Mouse (Mus musculus): ENCODE data around the gene Lrrc8c. TPM values are rescaled to one million over a fixed set of nuclear protein-coding genes. Genes with fewer than 3 reads are reported as not detected.

Gene Lrrc8c
- polyA plus RNA-seq, 1 experiment: 7.1 TPM

- no peak overlapping the region for H3K4me3 ChIP-seq (ENCODE audit: insufficient read depth, poor library complexity, severe bottlenecking)
- no peaks in the 10 kb centered on the region for H3K27me3 ChIP-seq (ENCODE audit: control insufficient read depth, insufficient read depth, insufficient read length)
- no peaks in the 10 kb centered on the region for H3K36me3 ChIP-seq (ENCODE audit: control insufficient read depth, insufficient read depth)
- no peak overlapping the region for H3ac ChIP-seq (ENCODE audit: control insufficient read depth, insufficient read length, low read depth)
- no peaks in the 10 kb centered on the region for H3K79me2 ChIP-seq (ENCODE audit: control insufficient read depth, insufficient read depth)
- no peaks in the 10 kb centered on the region for H3K79me3 ChIP-seq (ENCODE audit: low read depth)
- TF ChIP-seq CEBPB (IDR thresholded peaks at IDR 0.05; ENCODE audit: low read depth): no peak
- TF ChIP-seq MAX (IDR thresholded peaks at IDR 0.05): no peak
- TF ChIP-seq USF1 (IDR thresholded peaks at IDR 0.05; ENCODE audit: low read depth): no peak
- TF ChIP-seq MYOG (IDR thresholded peaks at IDR 0.05; ENCODE audit: control insufficient read depth, extremely low read depth, insufficient read length): no peak
- no peak for TF ChIP-seq FOSL1 (IDR thresholded peaks at IDR 0.05; ENCODE audit: insufficient read depth, low read length, poor library complexity, severe bottlenecking)
- TF ChIP-seq CTCF (IDR thresholded peaks at IDR 0.05; ENCODE audit: control insufficient read depth, insufficient read depth, insufficient read length): no peak
- no peak for TF ChIP-seq MYOD1 (IDR thresholded peaks at IDR 0.05; ENCODE audit: control insufficient read depth, insufficient read length, low read depth)
Measured at GRCm38 (mm10) chr5:105568043-105568747, 49.0 kb downstream of the Lrrc8c start.

DNA sequence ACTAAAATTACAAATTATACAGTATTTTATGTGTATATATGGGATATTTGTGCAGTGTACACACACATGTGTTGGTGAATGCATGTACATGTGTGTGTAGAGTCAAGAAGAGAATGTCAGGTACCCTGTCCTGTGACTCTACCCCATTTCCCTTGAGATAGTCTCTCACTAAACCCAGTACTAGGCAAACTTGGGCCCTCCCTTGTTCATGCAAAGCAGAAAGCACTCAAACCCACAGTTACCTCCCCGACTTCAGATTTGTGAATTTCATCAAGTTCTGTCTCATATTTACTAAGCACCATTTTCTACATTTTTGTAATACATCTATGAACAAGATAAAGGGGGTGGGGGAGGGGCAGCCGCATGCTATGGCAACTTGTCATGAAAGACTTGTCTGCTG lies 50.0 kb downstream of the Lrrc8c start:
- Histone ChIP-seq H3K79me2 (ENCODE audit: control insufficient read depth, insufficient read depth) (no peaks in the 10 kb centered on the region), H3K36me3 (ENCODE audit: control insufficient read depth, insufficient read depth) (no peaks in the 10 kb centered on the region), H3K79me3 (ENCODE audit: low read depth) (no peaks in the 10 kb centered on the region), H3K4me3 (ENCODE audit: insufficient read depth, poor library complexity, severe bottlenecking) (no peak overlapping the region), H3K27me3 (ENCODE audit: control insufficient read depth, insufficient read depth, insufficient read length) (no peaks in the 10 kb centered on the region), H3ac (ENCODE audit: control insufficient read depth, insufficient read length, low read depth) (no peak overlapping the region)
- TF ChIP-seq CEBPB (IDR thresholded peaks at IDR 0.05; ENCODE audit: low read depth): no peak
- TF ChIP-seq FOSL1 (IDR thresholded peaks at IDR 0.05; ENCODE audit: insufficient read depth, low read length, poor library complexity, severe bottlenecking): no peak
- TF ChIP-seq MAX (IDR thresholded peaks at IDR 0.05): no peak
- TF ChIP-seq USF1 (IDR thresholded peaks at IDR 0.05; ENCODE audit: low read depth): no peak
- TF ChIP-seq CTCF (IDR thresholded peaks at IDR 0.05; ENCODE audit: control insufficient read depth, insufficient read depth, insufficient read length): no peak
- TF ChIP-seq MYOG (IDR thresholded peaks at IDR 0.05; ENCODE audit: control insufficient read depth, extremely low read depth, insufficient read length): no peak
- no peak for TF ChIP-seq MYOD1 (IDR thresholded peaks at IDR 0.05; ENCODE audit: control insufficient read depth, insufficient read length, low read depth)

DNA sequence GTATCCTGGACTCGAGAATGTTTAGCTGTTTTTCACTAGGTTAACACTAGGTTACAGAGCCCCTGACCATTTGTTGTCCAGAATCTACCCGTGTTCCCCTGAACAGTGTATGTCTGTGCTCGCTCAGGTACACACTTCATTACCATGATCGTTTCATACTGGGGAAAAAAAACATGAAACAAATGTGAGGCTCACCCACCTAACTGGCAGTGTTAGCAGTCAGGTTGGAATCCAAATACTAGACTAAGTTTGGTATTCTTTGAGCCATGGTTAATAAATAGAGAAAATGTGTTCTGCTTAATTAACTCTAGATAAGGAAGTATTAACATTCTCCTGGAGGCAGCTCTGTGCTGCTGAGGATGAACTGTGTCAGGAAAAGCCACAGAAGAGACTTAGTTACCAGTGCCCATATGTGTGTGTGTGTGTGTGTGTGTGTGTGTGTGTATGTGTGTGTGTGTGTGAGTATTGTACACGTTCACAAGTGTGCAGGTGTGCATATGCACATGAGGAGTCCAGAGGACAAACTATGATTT lies 53.0 kb downstream of the Lrrc8c start:
- H3K36me3 ChIP-seq (ENCODE audit: control insufficient read depth, insufficient read depth): no peaks in the 10 kb centered on the region
- no peaks in the 10 kb centered on the region for H3K27me3 ChIP-seq (ENCODE audit: control insufficient read depth, insufficient read depth, insufficient read length)
- no peak overlapping the region for H3ac ChIP-seq (ENCODE audit: control insufficient read depth, insufficient read length, low read depth)
- H3K4me3 ChIP-seq (ENCODE audit: insufficient read depth, poor library complexity, severe bottlenecking): no peak overlapping the region
- no peaks in the 10 kb centered on the region for H3K79me2 ChIP-seq (ENCODE audit: control insufficient read depth, insufficient read depth)
- no peaks in the 10 kb centered on the region for H3K79me3 ChIP-seq (ENCODE audit: low read depth)
- TF ChIP-seq MYOD1 (IDR thresholded peaks at IDR 0.05; ENCODE audit: control insufficient read depth, insufficient read length, low read depth): no peak
- TF ChIP-seq USF1 (IDR thresholded peaks at IDR 0.05; ENCODE audit: low read depth): no peak
- TF ChIP-seq CTCF (IDR thresholded peaks at IDR 0.05; ENCODE audit: control insufficient read depth, insufficient read depth, insufficient read length): no peak
- no peak for TF ChIP-seq MYOG (IDR thresholded peaks at IDR 0.05; ENCODE audit: control insufficient read depth, extremely low read depth, insufficient read length)
- no peak for TF ChIP-seq MAX (IDR thresholded peaks at IDR 0.05)
- TF ChIP-seq CEBPB (IDR thresholded peaks at IDR 0.05; ENCODE audit: low read depth): no peak
- TF ChIP-seq FOSL1 (IDR thresholded peaks at IDR 0.05; ENCODE audit: insufficient read depth, low read length, poor library complexity, severe bottlenecking): no peak

GRCm38 (mm10) chr5:105572876-105573275 lies 53.7 kb downstream of the Lrrc8c start:
- H3K4me3 ChIP-seq (ENCODE audit: insufficient read depth, poor library complexity, severe bottlenecking): no peak overlapping the region
- no peaks in the 10 kb centered on the region for H3K27me3 ChIP-seq (ENCODE audit: control insufficient read depth, insufficient read depth, insufficient read length)
- H3K36me3 ChIP-seq (ENCODE audit: control insufficient read depth, insufficient read depth): no peaks in the 10 kb centered on the region
- H3K79me3 ChIP-seq (ENCODE audit: low read depth): no peaks in the 10 kb centered on the region
- no peak overlapping the region for H3ac ChIP-seq (ENCODE audit: control insufficient read depth, insufficient read length, low read depth)
- H3K79me2 ChIP-seq (ENCODE audit: control insufficient read depth, insufficient read depth): no peaks in the 10 kb centered on the region
- TF ChIP-seq CEBPB (IDR thresholded peaks at IDR 0.05; ENCODE audit: low read depth) (no peak), MAX (IDR thresholded peaks at IDR 0.05) (no peak), FOSL1 (IDR thresholded peaks at IDR 0.05; ENCODE audit: insufficient read depth, low read length, poor library complexity, severe bottlenecking) (no peak), MYOG (IDR thresholded peaks at IDR 0.05; ENCODE audit: control insufficient read depth, extremely low read depth, insufficient read length) (no peak), CTCF (IDR thresholded peaks at IDR 0.05; ENCODE audit: control insufficient read depth, insufficient read depth, insufficient read length) (no peak), MYOD1 (IDR thresholded peaks at IDR 0.05; ENCODE audit: control insufficient read depth, insufficient read length, low read depth) (no peak), USF1 (IDR thresholded peaks at IDR 0.05; ENCODE audit: low read depth) (no peak)

DNA sequence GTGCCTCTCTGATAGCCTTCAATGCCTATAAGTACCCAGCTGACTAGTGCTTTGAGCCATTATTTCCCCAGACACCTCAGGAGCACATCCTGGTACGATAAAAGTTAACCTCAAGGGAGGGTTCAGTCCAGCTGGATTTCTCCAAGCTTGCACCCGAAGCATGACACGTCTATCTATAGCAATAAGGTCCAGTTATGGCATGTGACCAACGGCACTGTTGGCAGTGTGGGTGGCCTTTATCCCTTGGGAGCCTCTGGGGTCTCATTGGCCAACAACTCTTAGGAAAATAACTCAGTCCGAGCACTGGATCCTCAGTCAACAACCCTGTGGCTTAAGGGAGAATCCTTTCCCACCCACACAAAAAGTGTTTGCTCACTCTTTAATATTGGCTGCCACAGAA lies 55.6 kb downstream of the Lrrc8c start:
- Histone ChIP-seq H3K79me2 (ENCODE audit: control insufficient read depth, insufficient read depth) (no peaks in the 10 kb centered on the region), H3K36me3 (ENCODE audit: control insufficient read depth, insufficient read depth) (no peaks in the 10 kb centered on the region), H3ac (ENCODE audit: control insufficient read depth, insufficient read length, low read depth) (no peak overlapping the region), H3K79me3 (ENCODE audit: low read depth) (no peaks in the 10 kb centered on the region), H3K4me3 (ENCODE audit: insufficient read depth, poor library complexity, severe bottlenecking) (no peak overlapping the region), H3K27me3 (ENCODE audit: control insufficient read depth, insufficient read depth, insufficient read length) (no peaks in the 10 kb centered on the region)
- TF ChIP-seq USF1 (IDR thresholded peaks at IDR 0.05; ENCODE audit: low read depth) (no peak), CEBPB (IDR thresholded peaks at IDR 0.05; ENCODE audit: low read depth) (no peak), MYOG (IDR thresholded peaks at IDR 0.05; ENCODE audit: control insufficient read depth, extremely low read depth, insufficient read length) (no peak), MYOD1 (IDR thresholded peaks at IDR 0.05; ENCODE audit: control insufficient read depth, insufficient read length, low read depth) (no peak), CTCF (IDR thresholded peaks at IDR 0.05; ENCODE audit: control insufficient read depth, insufficient read depth, insufficient read length) (no peak), MAX (IDR thresholded peaks at IDR 0.05) (no peak), FOSL1 (IDR thresholded peaks at IDR 0.05; ENCODE audit: insufficient read depth, low read length, poor library complexity, severe bottlenecking) (no peak)
